Mouse (Mus musculus): ENCODE measurements around the gene Osbpl11.

- 0 out of 2 replicates have a peak, but pooled peaks have one; percentile 11 for TF ChIP-seq CTCF (IDR thresholded peaks at IDR 0.05; ENCODE audit: low read depth)
- no peak for TF ChIP-seq EP300 (IDR thresholded peaks at IDR 0.05; ENCODE audit: low read depth)
Measured at GRCm38 (mm10) chr16:33135167-33135566, 49.7 kb upstream of the Osbpl11 start.
